Mouse (Mus musculus): ENCODE results near the gene Ash1l. TPM values are rescaled to one million over a fixed set of nuclear protein-coding genes. Genes with fewer than 3 reads are reported as not detected.

The Ash1l gene
- polyA plus RNA-seq, 1 experiment from 2014 or later, result 11.9 TPM

- ATAC-seq, result no peak
- DNase-seq (ENCODE audit: low spot score), result no peak
- peaks cover 14% of the 10 kb centered on the region for H3K27me3 ChIP-seq (replicated peaks; ENCODE audit: insufficient read depth, low read length)
- H3K4me3 ChIP-seq (ENCODE audit: low read depth, low read length), result peak overlapping the region; percentile 16; the same call in 1 of the 2 replicates
- no peak overlapping the region for H3K27ac ChIP-seq (ENCODE audit: low read length)
- H3K4me1 ChIP-seq (ENCODE audit: insufficient read depth, low read depth, low read length), result peaks cover 10% of the 10 kb centered on the region; the same call in 1 of the 2 replicates
- peak overlapping the region; percentile 36 for H3K4me2 ChIP-seq (replicated peaks; ENCODE audit: low read depth, low read length)
- H3K9ac ChIP-seq (replicated peaks; ENCODE audit: low read depth), result no peak overlapping the region
- no peaks in the 10 kb centered on the region for H3K9me3 ChIP-seq (ENCODE audit: low read length)
- no peak for TF ChIP-seq EP300 (IDR thresholded peaks at IDR 0.05)
- no peak for TF ChIP-seq CTCF (IDR thresholded peaks at IDR 0.05)
- H3K36me3 ChIP-seq (ENCODE audit: insufficient read depth, low read length), result 0 out of 2 replicates have a peak, but pooled peaks cover 5% of the 10 kb centered on the region
- 30% methylated on average over 11 of the region's 11 CpGs for WGBS
These were observed 142.2 kb downstream of the Ash1l start for GRCm38 (mm10) chr3:89092509-89093090.

- H3K4me3 ChIP-seq (ENCODE audit: low read depth, low read length), result peak within 1 kb of the TSS; percentile 16; the same call in 1 of the 2 replicates
- TF ChIP-seq EP300 (IDR thresholded peaks at IDR 0.05), result no peak
- no peak for TF ChIP-seq CTCF (IDR thresholded peaks at IDR 0.05)
- DNase-seq (ENCODE audit: low spot score), result peak; percentile 90
- peak; percentile 66 for ATAC-seq
- WGBS, result 2% methylated on average over 18 of the region's 18 CpGs
- no peaks in the 10 kb centered on the region for H3K9me3 ChIP-seq (ENCODE audit: low read length)
- H3K4me1 ChIP-seq (ENCODE audit: insufficient read depth, low read depth, low read length), result peaks cover 7% of the 10 kb centered on the region; the same call in 1 of the 2 replicates
- peaks cover 14% of the 10 kb centered on the region for H3K27me3 ChIP-seq (replicated peaks; ENCODE audit: insufficient read depth, low read length)
- no peak within 1 kb of the TSS for H3K9ac ChIP-seq (replicated peaks; ENCODE audit: low read depth)
- no peak within 1 kb of the TSS for H3K27ac ChIP-seq (ENCODE audit: low read length)
- H3K36me3 ChIP-seq (ENCODE audit: insufficient read depth, low read length), result 0 out of 2 replicates have a peak, but pooled peaks cover 5% of the 10 kb centered on the region
- peak within 1 kb of the TSS; percentile 36 for H3K4me2 ChIP-seq (replicated peaks; ENCODE audit: low read depth, low read length)
These were observed 142.8 kb downstream of the Ash1l start, which contains the start of gene Rusc1 for GRCm38 (mm10) chr3:89093175-89093574. Gene Rusc1, minus strand, starts transcription at chr3:89093311.

- Histone ChIP-seq H3K4me1 (ENCODE audit: insufficient read depth, low read depth, low read length) (peaks cover 4% of the 10 kb centered on the region; the same call in 1 of the 2 replicates), H3K27ac (ENCODE audit: low read length) (no peak overlapping the region)
- ATAC-seq, result no peak
These were observed 143.6 kb downstream of the Ash1l start for GRCm38 (mm10) chr3:89094021-89094420.

GRCm38 (mm10) chr3:89100811-89101210 lies 150.4 kb downstream of the Ash1l start, which contains the start of gene Gm43738:
Gene Gm43738, minus strand, starts transcription at chr3:89101099.
- Histone ChIP-seq H3K4me2 (replicated peaks; ENCODE audit: low read depth, low read length) (peak within 1 kb of the TSS; percentile 91), H3K9me3 (ENCODE audit: low read length) (no peaks in the 10 kb centered on the region), H3K4me3 (ENCODE audit: low read depth, low read length) (peak within 1 kb of the TSS; percentile 66), H3K36me3 (ENCODE audit: insufficient read depth, low read length) (0 out of 2 replicates have a peak, but pooled peaks cover 3% of the 10 kb centered on the region), H3K27ac (ENCODE audit: low read length) (peak within 1 kb of the TSS; percentile 35; the same call in 1 of the 2 replicates), H3K27me3 (replicated peaks; ENCODE audit: insufficient read depth, low read length) (no peaks in the 10 kb centered on the region), H3K9ac (replicated peaks; ENCODE audit: low read depth) (peak within 1 kb of the TSS; percentile 35), H3K4me1 (ENCODE audit: insufficient read depth, low read depth, low read length) (peaks cover 4% of the 10 kb centered on the region; the same call in 1 of the 2 replicates)
- ATAC-seq (no peak), DNase-seq (ENCODE audit: low spot score) (no peak)
- TF ChIP-seq CTCF (IDR thresholded peaks at IDR 0.05), result no peak
- no peak for TF ChIP-seq EP300 (IDR thresholded peaks at IDR 0.05)
- 18% methylated on average over 7 of the region's 7 CpGs for WGBS

More at GRCm38 (mm10) chr3:89094021-89094420, 143.6 kb downstream of the Ash1l start:
- H3K4me3 ChIP-seq (ENCODE audit: low read depth, low read length), result no peak overlapping the region
- no peak overlapping the region for H3K9ac ChIP-seq (replicated peaks; ENCODE audit: low read depth)
- H3K36me3 ChIP-seq (ENCODE audit: insufficient read depth, low read length), result 0 out of 2 replicates have a peak, but pooled peaks cover 5% of the 10 kb centered on the region
- peaks cover 14% of the 10 kb centered on the region for H3K27me3 ChIP-seq (replicated peaks; ENCODE audit: insufficient read depth, low read length)
- H3K9me3 ChIP-seq (ENCODE audit: low read length), result no peaks in the 10 kb centered on the region
- no peak for DNase-seq (ENCODE audit: low spot score)
- 65% methylated on average over 10 of the region's 10 CpGs for WGBS
- TF ChIP-seq EP300 (IDR thresholded peaks at IDR 0.05), result no peak
- TF ChIP-seq CTCF (IDR thresholded peaks at IDR 0.05), result no peak
- H3K4me2 ChIP-seq (replicated peaks; ENCODE audit: low read depth, low read length), result no peak overlapping the region

- peak; percentile 18 for ATAC-seq
- Histone ChIP-seq H3K9me3 (ENCODE audit: low read length) (no peaks in the 10 kb centered on the region), H3K27me3 (replicated peaks; ENCODE audit: insufficient read depth, low read length) (no peaks in the 10 kb centered on the region), H3K4me1 (ENCODE audit: insufficient read depth, low read depth, low read length) (peaks cover 4% of the 10 kb centered on the region; the same call in 1 of the 2 replicates), H3K9ac (replicated peaks; ENCODE audit: low read depth) (peak overlapping the region; percentile 35), H3K27ac (ENCODE audit: low read length) (peak overlapping the region; percentile 35; the same call in 1 of the 2 replicates), H3K4me2 (replicated peaks; ENCODE audit: low read depth, low read length) (peak overlapping the region; percentile 91), H3K36me3 (ENCODE audit: insufficient read depth, low read length) (no peaks in the 10 kb centered on the region), H3K4me3 (ENCODE audit: low read depth, low read length) (peak overlapping the region; percentile 66)
- DNase-seq (ENCODE audit: low spot score), result no peak
- no peak for TF ChIP-seq EP300 (IDR thresholded peaks at IDR 0.05)
- TF ChIP-seq CTCF (IDR thresholded peaks at IDR 0.05), result no peak
- WGBS, result under 1% methylated on average over 19 of the region's 19 CpGs
These were observed 151.0 kb downstream of the Ash1l start for GRCm38 (mm10) chr3:89101459-89101811.

- DNase-seq (ENCODE audit: low spot score) (peak; percentile 100), ATAC-seq (peak; percentile 100)
- no peak for TF ChIP-seq EP300 (IDR thresholded peaks at IDR 0.05)
- TF ChIP-seq CTCF (IDR thresholded peaks at IDR 0.05), result peak; percentile 51
- Histone ChIP-seq H3K4me3 (ENCODE audit: low read depth, low read length) (peak within 1 kb of the TSS; percentile 66), H3K9ac (replicated peaks; ENCODE audit: low read depth) (peak within 1 kb of the TSS; percentile 35), H3K9me3 (ENCODE audit: low read length) (no peaks in the 10 kb centered on the region), H3K27me3 (replicated peaks; ENCODE audit: insufficient read depth, low read length) (no peaks in the 10 kb centered on the region), H3K36me3 (ENCODE audit: insufficient read depth, low read length) (no peaks in the 10 kb centered on the region), H3K27ac (ENCODE audit: low read length) (peak within 1 kb of the TSS; percentile 35; the same call in 1 of the 2 replicates), H3K4me2 (replicated peaks; ENCODE audit: low read depth, low read length) (peak within 1 kb of the TSS; percentile 91), H3K4me1 (ENCODE audit: insufficient read depth, low read depth, low read length) (peaks cover 4% of the 10 kb centered on the region; the same call in 1 of the 2 replicates)
- under 1% methylated on average over 26 of the region's 26 CpGs for WGBS
These were observed 151.5 kb downstream of the Ash1l start, which contains the start of gene Fdps for GRCm38 (mm10) chr3:89101812-89102494. Gene Fdps, minus strand, starts transcription at chr3:89101959.

Measured in lung, postnatal 0 days (tissue).